Mouse (Mus musculus) hindbrain, embryonic 11.5 days (tissue): ENCODE results near the gene Arhgef40. TPM values are rescaled to one million over a fixed set of nuclear protein-coding genes. Genes with fewer than 3 reads are reported as not detected.

Experiments used
- ATAC-seq: fragments of 200-750 bp; cut with Nextera tagmentation; 2 replicates; pipeline ENCODE4 v1.8.0; 2017; ENCODE audit warnings: mild to moderate bottlenecking, moderate TSS enrichment, moderate library complexity; ENCODE audit not compliant: low FRiP score
- DNase-seq: peaks from one replicate; pipeline ENCODE4 v3.0.0-alpha.2; 2015; ENCODE audit warnings: low spot score
- H3K27ac ChIP-seq: fragments of 300-500 bp; sonication (generic); 2 replicates; pipeline ENCODE4 v1.5.1; 2014; ENCODE audit warnings: mild to moderate bottlenecking, low read depth, low read length
- H3K27me3 ChIP-seq: fragments of 300-500 bp; sonication (generic); 2 replicates; pipeline ENCODE4 v1.6.1; 2014; ENCODE audit warnings: mild to moderate bottlenecking, low read length, moderate library complexity, mixed read lengths; ENCODE audit not compliant: control insufficient read depth, insufficient read depth
- H3K36me3 ChIP-seq: fragments of 300-500 bp; sonication (generic); 2 replicates; pipeline ENCODE4 v1.6.1; 2014; ENCODE audit warnings: mild to moderate bottlenecking, low read length, moderate library complexity, mixed read lengths; ENCODE audit not compliant: control insufficient read depth, insufficient read depth
- H3K4me1 ChIP-seq: fragments of 300-500 bp; sonication (generic); replicated peaks from 2 replicates; pipeline ENCODE4 v1.6.1; 2014; ENCODE audit warnings: low read length, mixed read lengths; ENCODE audit not compliant: control insufficient read depth, insufficient read depth
- H3K4me2 ChIP-seq: fragments of 300-500 bp; sonication (generic); replicated peaks from 2 replicates; pipeline ENCODE4 v1.6.1; 2014; ENCODE audit warnings: mild to moderate bottlenecking, low read depth, low read length
- H3K4me3 ChIP-seq: fragments of 300-500 bp; sonication (generic); 2 replicates; pipeline ENCODE4 v1.5.1; 2014; ENCODE audit warnings: low read depth, low read length
- H3K9ac ChIP-seq: fragments of 300-500 bp; sonication (generic); 2 replicates; pipeline ENCODE4 v1.6.1; 2014; ENCODE audit warnings: low read depth, low read length
- H3K9me3 ChIP-seq: fragments of 300-500 bp; sonication (generic); 2 replicates; pipeline ENCODE4 v1.6.1; 2016; ENCODE audit warnings: low read length; ENCODE audit not compliant: control insufficient read depth
- WGBS: fragments of 180-500 bp; shearing (Covaris S2); extraction: QIAGEN DNeasy Blood & Tissue Kit; methylation state at CpG from one replicate; pipeline ENCODE4 v1.1.7; 2014; 5-methylcytosine and 5-hydroxymethylcytosine counted together
- polyA plus RNA-seq: library from polyadenylated mRNA; unstranded; fragments of >200 nt; fragmentation: Nextera tagmentation; extraction: Ambion mirVana; gene quantifications from 2 replicates; pipeline ENCODE4 v1.2.1, GENCODE M21; 2014

Gene Arhgef40
- polyA plus RNA-seq = 58.5 and 58.8 TPM in 2 replicates

DNA sequence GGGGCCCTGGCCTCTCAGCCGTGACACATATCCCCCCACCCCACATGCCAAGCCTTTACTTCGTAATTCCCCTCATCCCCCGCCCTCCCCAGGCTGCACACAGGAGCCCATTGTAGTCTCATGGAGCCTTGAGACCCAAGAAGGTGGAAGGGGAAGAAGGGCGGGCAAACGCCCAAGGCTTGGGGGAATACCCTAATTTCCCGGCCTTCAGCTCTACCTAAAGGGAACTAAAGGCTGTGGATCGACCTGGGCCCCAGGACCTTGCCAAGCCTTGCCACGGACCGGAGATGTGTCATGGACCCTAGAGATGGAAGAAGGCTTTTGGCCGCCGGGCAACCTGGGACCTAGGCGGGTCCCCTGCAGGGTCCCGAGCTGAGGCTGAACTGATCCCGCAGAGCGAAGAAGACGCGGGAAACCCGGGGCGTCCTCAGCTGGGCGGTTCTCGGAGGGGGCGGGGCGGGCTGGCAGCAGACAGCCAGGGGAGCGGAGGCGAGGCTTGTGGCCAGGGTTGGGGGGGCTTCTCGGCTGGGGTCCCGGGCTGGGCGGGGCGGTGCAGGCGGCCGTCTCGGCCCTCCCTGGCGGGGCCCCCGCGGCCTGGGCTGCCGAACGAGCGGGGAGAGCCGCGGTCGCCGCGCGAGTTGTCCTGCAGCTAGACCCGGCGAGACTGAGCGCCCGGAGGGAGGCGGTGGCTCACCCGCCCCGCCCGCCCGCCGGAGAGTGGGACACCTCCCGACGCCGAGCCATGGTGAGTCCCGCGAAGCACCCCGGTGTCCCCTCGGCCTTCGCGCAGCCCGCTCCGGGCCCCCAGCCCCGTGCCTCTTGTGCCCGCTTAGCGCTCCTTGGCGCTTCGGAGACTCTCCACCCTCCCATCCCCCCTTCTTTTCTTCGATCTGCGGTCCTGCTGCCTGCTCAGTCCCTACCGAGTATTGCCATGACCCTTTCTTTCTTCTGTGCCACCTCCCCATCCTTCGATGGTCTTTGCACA lies at the start of gene Arhgef40:
TSS of gene Arhgef40 (plus strand) at position 473 of the 985 bp plus-strand sequence.
- Histone ChIP-seq H3K4me1 (peaks cover 5% of the 10 kb centered on the region; the same call in 1 of the 2 replicates), H3K4me3 (peak within 1 kb of the TSS; percentile 74), H3K9me3 (no peaks in the 10 kb centered on the region), H3K27me3 (no peaks in the 10 kb centered on the region), H3K27ac (peak within 1 kb of the TSS; percentile 84), H3K9ac (peak within 1 kb of the TSS; percentile 87), H3K4me2 (peak within 1 kb of the TSS; percentile 93), H3K36me3 (no peaks in the 10 kb centered on the region)
- ATAC-seq (peak; percentile 92), DNase-seq (peak; percentile 86)
- WGBS = under 1% methylated on average over 39 of the region's 74 CpGs

GRCm38 (mm10) chr14:51939005-51939404 lies 45.5 kb upstream of the Arhgef40 start:
- DNase-seq (no peak), ATAC-seq (no peak)
- H3K4me2 ChIP-seq = no peak overlapping the region
- H3K4me1 ChIP-seq = no peaks in the 10 kb centered on the region
- H3K27ac ChIP-seq = no peak overlapping the region
- no peaks in the 10 kb centered on the region for H3K9me3 ChIP-seq
- WGBS = 87% methylated on average over 9 of the region's 9 CpGs
- no peaks in the 10 kb centered on the region for H3K36me3 ChIP-seq
- H3K27me3 ChIP-seq = no peaks in the 10 kb centered on the region
- H3K9ac ChIP-seq = no peak overlapping the region
- H3K4me3 ChIP-seq = no peak overlapping the region

- ATAC-seq = no peak
- no peak overlapping the region for H3K9ac ChIP-seq
- no peaks in the 10 kb centered on the region for H3K4me1 ChIP-seq
- no peaks in the 10 kb centered on the region for H3K27me3 ChIP-seq
- H3K27ac ChIP-seq = no peak overlapping the region
- DNase-seq = peak; percentile 22
- no peak overlapping the region for H3K4me2 ChIP-seq
- no peaks in the 10 kb centered on the region for H3K9me3 ChIP-seq
- H3K4me3 ChIP-seq = no peak overlapping the region
- 36% methylated on average over 8 of the region's 8 CpGs for WGBS
- H3K36me3 ChIP-seq = no peaks in the 10 kb centered on the region
Measured at GRCm38 (mm10) chr14:51940944-51941560, 43.5 kb upstream of the Arhgef40 start.

DNA sequence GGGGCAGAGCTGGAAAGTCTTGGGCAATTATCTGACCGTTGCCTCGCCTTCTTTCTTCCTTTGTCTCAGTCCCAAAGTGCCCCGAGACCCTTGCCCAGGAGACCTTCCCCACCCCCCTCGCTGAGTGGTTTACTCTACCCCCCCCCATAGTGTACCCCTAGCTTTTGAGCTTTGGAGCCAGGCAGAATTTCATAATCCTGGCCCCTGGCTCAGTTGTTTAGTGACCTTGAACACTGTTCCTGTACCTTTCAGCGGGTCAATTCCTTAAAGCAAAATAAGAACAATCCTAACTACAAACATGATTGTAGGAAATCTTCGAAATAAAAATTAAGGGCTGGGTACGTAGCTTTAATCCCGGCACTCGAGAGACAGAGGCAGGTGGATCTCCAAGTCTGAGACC lies 42.9 kb upstream of the Arhgef40 start:
- ATAC-seq (no peak), DNase-seq (no peak)
- no peak overlapping the region for H3K27ac ChIP-seq

DNA sequence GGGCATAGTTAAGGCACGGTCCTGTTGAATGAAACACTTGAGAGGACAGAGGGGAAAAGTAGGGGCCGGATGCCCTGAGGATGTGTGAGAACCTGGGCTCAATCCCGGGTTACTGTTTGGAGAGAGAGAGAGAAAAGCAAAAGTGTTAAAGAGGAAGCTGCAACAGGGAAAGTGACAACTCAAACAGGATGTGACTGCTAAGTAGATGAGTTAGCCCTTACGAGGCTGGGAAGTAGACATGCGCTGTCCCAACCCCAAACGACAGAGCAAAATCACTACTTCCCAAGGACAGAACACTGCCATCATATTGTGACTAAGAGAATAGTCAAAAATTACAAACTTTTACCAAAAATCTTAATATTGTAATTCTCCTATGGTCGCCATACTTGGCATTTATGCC lies 42.3 kb upstream of the Arhgef40 start:
- no peak overlapping the region for H3K27ac ChIP-seq
- WGBS = 69% methylated on average over 7 of the region's 7 CpGs
- ATAC-seq = no peak

More for the DNA sequence above, 42.9 kb upstream of the Arhgef40 start:
- Histone ChIP-seq H3K36me3 (no peaks in the 10 kb centered on the region), H3K9ac (no peak overlapping the region), H3K4me2 (no peak overlapping the region), H3K27me3 (no peaks in the 10 kb centered on the region), H3K4me1 (no peaks in the 10 kb centered on the region), H3K4me3 (no peak overlapping the region), H3K9me3 (no peaks in the 10 kb centered on the region)
- WGBS = 60% methylated on average over 9 of the region's 9 CpGs

GRCm38 (mm10) chr14:51943336-51943735 lies 41.2 kb upstream of the Arhgef40 start:
- Histone ChIP-seq H3K27me3 (no peaks in the 10 kb centered on the region), H3K9ac (no peak overlapping the region), H3K36me3 (no peaks in the 10 kb centered on the region), H3K4me3 (no peak overlapping the region), H3K9me3 (no peaks in the 10 kb centered on the region), H3K4me2 (no peak overlapping the region), H3K4me1 (no peaks in the 10 kb centered on the region), H3K27ac (no peak overlapping the region)
- DNase-seq (no peak), ATAC-seq (no peak)
- 89% methylated on average over 6 of the region's 6 CpGs for WGBS

More for the DNA sequence above, 42.3 kb upstream of the Arhgef40 start:
- no peak for DNase-seq
- Histone ChIP-seq H3K4me2 (no peak overlapping the region), H3K27me3 (no peaks in the 10 kb centered on the region), H3K4me3 (no peak overlapping the region), H3K36me3 (no peaks in the 10 kb centered on the region), H3K9ac (no peak overlapping the region), H3K9me3 (no peaks in the 10 kb centered on the region), H3K4me1 (no peaks in the 10 kb centered on the region)

GRCm38 (mm10) chr14:51960316-51960715 lies 24.2 kb upstream of the Arhgef40 start:
- no peak for DNase-seq
- H3K4me3 ChIP-seq = no peak overlapping the region
- no peak overlapping the region for H3K9ac ChIP-seq
- 95% methylated on average over 2 of the region's 2 CpGs for WGBS
- H3K36me3 ChIP-seq = no peaks in the 10 kb centered on the region
- H3K4me2 ChIP-seq = no peak overlapping the region
- no peak overlapping the region for H3K27ac ChIP-seq
- no peaks in the 10 kb centered on the region for H3K27me3 ChIP-seq
- no peaks in the 10 kb centered on the region for H3K4me1 ChIP-seq
- H3K9me3 ChIP-seq = no peaks in the 10 kb centered on the region
- ATAC-seq = no peak

DNA sequence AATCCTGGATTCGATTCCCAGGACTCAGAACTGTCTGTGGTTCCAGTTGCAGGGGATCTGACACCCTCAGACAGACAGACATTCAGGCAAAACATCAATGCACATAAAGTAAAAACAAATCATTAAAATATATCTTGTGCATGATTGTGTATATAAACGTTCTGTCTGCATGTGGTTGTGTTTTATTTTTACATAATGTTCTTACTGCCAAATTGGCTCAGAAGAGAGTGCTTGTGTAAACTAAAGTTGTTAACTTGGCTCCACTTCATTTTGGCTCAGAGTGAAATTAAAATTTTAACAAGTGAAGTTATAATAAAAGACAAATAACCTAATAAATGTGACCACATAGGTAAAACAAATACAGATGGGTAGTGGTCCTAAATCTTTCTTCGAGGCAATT lies 17.1 kb upstream of the Arhgef40 start:
- H3K4me3 ChIP-seq = no peak overlapping the region
- no peak overlapping the region for H3K27ac ChIP-seq
- no peaks in the 10 kb centered on the region for H3K9me3 ChIP-seq
- H3K9ac ChIP-seq = no peak overlapping the region
- no peak overlapping the region for H3K4me2 ChIP-seq
- no peak for DNase-seq
- no peaks in the 10 kb centered on the region for H3K36me3 ChIP-seq
- H3K27me3 ChIP-seq = no peaks in the 10 kb centered on the region
- ATAC-seq = no peak
- no peaks in the 10 kb centered on the region for H3K4me1 ChIP-seq
- WGBS = 88% methylated on average over 3 of the region's 3 CpGs
